Mouse (Mus musculus): Measurements from ENCODE around the gene Mrln. TPM values are rescaled to one million over a fixed set of nuclear protein-coding genes. Genes with fewer than 3 reads are reported as not detected.
A peak's percentile ranks its signal among the peaks of the same experiment; 100 is the strongest.

Gene Mrln
- polyA plus RNA-seq (2012; fragmentation: generic; extraction: Trizol), result 32.8 TPM

DNA sequence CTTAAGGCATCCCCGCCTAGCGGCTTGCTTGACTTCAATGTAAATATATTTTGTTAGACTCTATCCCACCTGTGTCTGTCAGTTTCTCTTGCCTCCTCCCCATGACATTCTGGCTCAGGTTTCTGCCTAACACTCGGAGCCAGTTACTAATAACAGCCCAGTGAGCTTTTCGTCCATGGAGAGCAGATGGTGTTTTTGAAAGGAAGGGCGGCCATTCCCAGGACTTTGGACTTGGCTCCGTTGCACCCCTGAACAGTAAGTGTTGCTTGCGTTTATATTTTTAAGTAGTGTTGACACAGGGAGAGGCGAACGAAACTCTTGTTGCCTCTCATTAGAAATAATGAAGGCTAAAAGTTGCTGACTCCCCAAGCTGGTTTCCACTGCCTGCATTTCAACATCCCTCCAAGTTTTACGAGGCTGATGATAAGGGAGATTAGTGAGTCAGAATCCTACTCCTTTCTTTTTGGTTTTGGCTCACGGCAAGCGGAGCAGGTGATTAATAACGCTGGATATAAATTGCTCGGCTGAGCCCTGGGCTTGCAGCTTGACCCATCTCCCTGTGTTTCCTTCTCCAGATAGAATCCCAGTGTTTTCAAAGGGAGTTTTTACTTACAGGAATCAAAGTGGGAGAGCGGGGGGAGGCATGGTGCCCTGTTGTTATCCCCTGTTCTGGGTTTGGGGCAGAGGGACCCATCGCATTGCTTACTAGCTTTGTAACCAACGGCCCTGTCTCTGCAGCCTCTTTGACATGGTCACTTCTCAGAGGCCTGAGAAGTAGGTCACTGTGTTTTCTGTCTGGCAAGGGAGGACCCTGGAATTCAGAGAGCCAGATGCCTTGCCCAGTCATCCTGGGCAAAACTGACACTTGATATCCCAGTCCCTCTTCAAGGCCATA, at the start of gene Mrln:
Gene Mrln, plus strand, starts transcription at position 160 of the 895 bp plus-strand sequence.
- TF ChIP-seq MYOD1 (IDR thresholded peaks at IDR 0.05; ENCODE audit: control insufficient read depth in 1 of 3, insufficient read length in 2 of 3, low read depth in 2 of 3), result peak; percentile 89 to 94 (median 91)
- TF ChIP-seq CEBPB (IDR thresholded peaks at IDR 0.05; ENCODE audit: insufficient read depth, poor library complexity, severe bottlenecking), result peak; percentile 85
- TF ChIP-seq REST (IDR thresholded peaks at IDR 0.05; ENCODE audit: insufficient read depth, insufficient read length), result no peak
- peak; percentile 48 for TF ChIP-seq TCF12 (IDR thresholded peaks at IDR 0.05; ENCODE audit: insufficient read depth, poor library complexity, severe bottlenecking)
- no peak for TF ChIP-seq POLR2A (IDR thresholded peaks at IDR 0.05; ENCODE audit: insufficient read length, low read depth)
- TF ChIP-seq E2F4 (IDR thresholded peaks at IDR 0.05; ENCODE audit: insufficient read depth), result no peak
- TF ChIP-seq USF1 (IDR thresholded peaks at IDR 0.05; ENCODE audit: low read depth), result no peak
- no peak for TF ChIP-seq TCF3 (IDR thresholded peaks at IDR 0.05; ENCODE audit: insufficient read length, low read depth)
- TF ChIP-seq MAX (IDR thresholded peaks at IDR 0.05; ENCODE audit: low read depth), result no peak
- no peak for TF ChIP-seq POLR2AphosphoS2 (IDR thresholded peaks at IDR 0.05; ENCODE audit: insufficient read length, low read depth)
- no peak for TF ChIP-seq SRF (IDR thresholded peaks at IDR 0.05; ENCODE audit: control insufficient read depth, insufficient read length, low read depth)
- TF ChIP-seq MYOG (IDR thresholded peaks at IDR 0.05; ENCODE audit: control insufficient read depth in 1 of 3, insufficient read depth in 1 of 3, insufficient read length in 2 of 3, low read depth in 2 of 3), result peak in 2 of 3 experiments; percentile 3 to 7
- Histone ChIP-seq H3K27me3 (ENCODE audit: control insufficient read depth, insufficient read depth, insufficient read length) (no peaks in the 10 kb centered on the region), H3K4me3 (peak within 1 kb of the TSS; percentile 6), H3K4me2 (ENCODE audit: low read depth) (peak within 1 kb of the TSS; percentile 86), H3K36me3 (ENCODE audit: control insufficient read depth, insufficient read depth) (no peaks in the 10 kb centered on the region), H3ac (ENCODE audit: control insufficient read depth, insufficient read length) (no peak within 1 kb of the TSS), H3K79me2 (ENCODE audit: control insufficient read depth, insufficient read depth) (no peaks in the 10 kb centered on the region)

DNA sequence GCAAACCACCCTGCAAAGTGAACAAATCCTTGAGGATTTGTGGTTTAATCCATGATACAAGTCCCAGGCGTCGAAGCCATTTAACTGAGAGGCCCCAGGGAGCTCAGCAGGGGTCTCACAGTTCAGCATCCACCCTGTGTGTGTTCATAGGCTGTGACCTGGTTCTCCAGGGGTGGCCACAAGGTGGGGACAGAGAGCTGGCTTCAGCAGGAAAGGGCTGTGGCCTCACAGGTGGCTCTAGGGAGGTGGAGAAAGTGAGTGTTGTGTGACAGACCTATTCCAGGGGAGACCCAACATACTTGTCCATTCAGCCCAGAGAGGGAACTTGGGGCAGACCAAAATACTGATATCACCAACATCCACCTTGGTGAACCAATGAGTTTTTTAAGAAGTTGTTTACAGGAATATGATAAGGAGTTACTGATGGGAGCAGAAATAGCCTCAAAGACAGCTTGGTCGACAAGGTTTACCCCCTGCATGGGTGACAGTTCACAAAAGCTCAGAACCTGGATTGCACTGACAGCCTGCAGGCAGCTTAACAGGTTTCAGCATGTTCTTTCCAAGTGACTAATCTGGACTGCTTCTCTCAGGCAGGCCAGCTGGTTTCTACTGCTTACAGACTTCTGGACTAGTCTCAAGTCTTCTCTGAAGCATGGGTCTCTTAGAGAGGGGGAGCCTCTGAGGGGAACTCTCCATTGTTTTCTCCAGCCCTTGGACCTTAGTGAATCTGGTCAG, 47.9 kb upstream of the Mrln start:
- H3K36me3 ChIP-seq (ENCODE audit: control insufficient read depth, insufficient read depth), result peaks cover 10% of the 10 kb centered on the region
- H3K79me2 ChIP-seq (ENCODE audit: control insufficient read depth, insufficient read depth), result no peaks in the 10 kb centered on the region
- H3K4me2 ChIP-seq (ENCODE audit: low read depth), result no peak overlapping the region
- H3ac ChIP-seq (ENCODE audit: control insufficient read depth, insufficient read length), result no peak overlapping the region
- no peaks in the 10 kb centered on the region for H3K27me3 ChIP-seq (ENCODE audit: control insufficient read depth, insufficient read depth, insufficient read length)
- H3K4me3 ChIP-seq, result no peak overlapping the region
- TF ChIP-seq CEBPB (IDR thresholded peaks at IDR 0.05; ENCODE audit: insufficient read depth, poor library complexity, severe bottlenecking) (no peak), MYOD1 (IDR thresholded peaks at IDR 0.05; ENCODE audit: control insufficient read depth in 1 of 3, insufficient read length in 2 of 3, low read depth in 2 of 3) (no peak), SRF (IDR thresholded peaks at IDR 0.05; ENCODE audit: control insufficient read depth, insufficient read length, low read depth) (no peak), USF1 (IDR thresholded peaks at IDR 0.05; ENCODE audit: low read depth) (no peak), MYOG (IDR thresholded peaks at IDR 0.05; ENCODE audit: control insufficient read depth in 1 of 3, insufficient read depth in 1 of 3, insufficient read length in 2 of 3, low read depth in 2 of 3) (no peak), REST (IDR thresholded peaks at IDR 0.05; ENCODE audit: insufficient read depth, insufficient read length) (no peak), MAX (IDR thresholded peaks at IDR 0.05; ENCODE audit: low read depth) (no peak)

DNA sequence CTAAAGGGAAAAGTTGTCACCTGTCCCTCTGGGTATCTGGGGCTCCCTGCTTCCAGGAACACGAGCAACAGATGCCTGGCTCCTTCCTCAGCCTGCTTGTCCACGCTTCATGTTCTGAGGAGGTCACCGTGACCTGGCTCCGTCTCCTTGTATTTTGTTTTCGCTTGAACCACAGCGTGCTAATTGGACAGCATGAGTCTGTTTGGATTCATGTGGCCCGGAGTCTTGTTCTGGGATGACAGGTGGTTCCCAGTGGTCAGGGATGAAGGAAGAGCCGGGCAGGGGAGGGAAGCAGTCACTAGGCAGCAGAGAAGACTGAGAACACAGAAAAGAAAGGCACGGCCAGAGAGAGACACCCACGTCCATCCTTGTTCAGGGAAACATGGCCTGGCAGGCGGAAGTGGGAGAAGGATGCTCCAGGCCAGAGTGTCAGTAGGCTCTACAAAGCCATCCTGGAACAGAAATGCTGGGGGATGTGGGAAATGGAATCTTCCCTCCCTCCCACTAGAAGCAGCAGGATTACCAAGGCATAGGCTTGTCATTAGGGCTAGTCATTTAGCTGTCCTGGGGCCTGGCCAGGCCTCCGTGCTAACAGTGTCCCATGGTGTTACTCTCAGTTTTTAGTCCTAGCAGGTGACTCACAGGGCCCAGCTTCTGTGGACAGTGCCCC, 44.7 kb upstream of the Mrln start:
- no peak overlapping the region for H3K4me2 ChIP-seq (ENCODE audit: low read depth)
- no peak overlapping the region for H3K4me3 ChIP-seq
- H3ac ChIP-seq (ENCODE audit: control insufficient read depth, insufficient read length), result no peak overlapping the region
- H3K79me2 ChIP-seq (ENCODE audit: control insufficient read depth, insufficient read depth), result no peaks in the 10 kb centered on the region
- H3K27me3 ChIP-seq (ENCODE audit: control insufficient read depth, insufficient read depth, insufficient read length), result no peaks in the 10 kb centered on the region
- H3K36me3 ChIP-seq (ENCODE audit: control insufficient read depth, insufficient read depth), result peaks cover 7% of the 10 kb centered on the region
- peak; percentile 34 for TF ChIP-seq TCF3 (IDR thresholded peaks at IDR 0.05; ENCODE audit: insufficient read length, low read depth)
- no peak for TF ChIP-seq TCF12 (IDR thresholded peaks at IDR 0.05; ENCODE audit: insufficient read depth, poor library complexity, severe bottlenecking)
- TF ChIP-seq MYOG (IDR thresholded peaks at IDR 0.05; ENCODE audit: control insufficient read depth in 1 of 3, insufficient read depth in 1 of 3, insufficient read length in 2 of 3, low read depth in 2 of 3), result peak in 1 of 3 experiments; percentile 7
- TF ChIP-seq CEBPB (IDR thresholded peaks at IDR 0.05; ENCODE audit: insufficient read depth, poor library complexity, severe bottlenecking), result no peak
- no peak for TF ChIP-seq POLR2AphosphoS2 (IDR thresholded peaks at IDR 0.05; ENCODE audit: insufficient read length, low read depth)
- no peak for TF ChIP-seq USF1 (IDR thresholded peaks at IDR 0.05; ENCODE audit: low read depth)
- no peak for TF ChIP-seq MYOD1 (IDR thresholded peaks at IDR 0.05; ENCODE audit: control insufficient read depth in 1 of 3, insufficient read length in 2 of 3, low read depth in 2 of 3)
- no peak for TF ChIP-seq REST (IDR thresholded peaks at IDR 0.05; ENCODE audit: insufficient read depth, insufficient read length)
- TF ChIP-seq MAX (IDR thresholded peaks at IDR 0.05; ENCODE audit: low read depth), result no peak
- no peak for TF ChIP-seq E2F4 (IDR thresholded peaks at IDR 0.05; ENCODE audit: insufficient read depth)
- no peak for TF ChIP-seq POLR2A (IDR thresholded peaks at IDR 0.05; ENCODE audit: insufficient read length, low read depth)
- no peak for TF ChIP-seq SRF (IDR thresholded peaks at IDR 0.05; ENCODE audit: control insufficient read depth, insufficient read length, low read depth)

DNA sequence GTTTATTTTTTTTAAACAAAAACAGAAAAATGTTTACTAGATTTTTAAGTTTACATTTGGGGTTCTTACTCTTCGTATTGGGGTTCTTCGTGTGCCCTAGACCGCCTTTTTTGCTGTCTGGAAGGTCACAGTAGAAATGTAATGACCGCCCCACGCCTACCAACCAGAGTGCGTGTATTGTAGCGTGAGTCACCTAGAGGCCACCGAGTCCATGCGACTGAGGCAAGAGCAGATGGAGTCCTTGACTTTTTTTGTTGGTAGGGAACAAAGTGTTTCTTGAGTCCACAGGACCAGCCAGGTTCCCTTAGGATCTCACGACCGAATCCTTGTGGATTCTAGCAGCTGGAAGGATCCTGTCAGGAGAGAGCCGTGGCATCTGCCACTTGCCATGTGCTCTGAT, 43.7 kb upstream of the Mrln start:
- H3K4me2 ChIP-seq (ENCODE audit: low read depth), result no peak overlapping the region
- no peak for TF ChIP-seq POLR2AphosphoS2 (IDR thresholded peaks at IDR 0.05; ENCODE audit: insufficient read length, low read depth)
- no peak for TF ChIP-seq MYOD1 (IDR thresholded peaks at IDR 0.05; ENCODE audit: control insufficient read depth in 1 of 3, insufficient read length in 2 of 3, low read depth in 2 of 3)
- TF ChIP-seq CEBPB (IDR thresholded peaks at IDR 0.05; ENCODE audit: insufficient read depth, poor library complexity, severe bottlenecking), result no peak
- no peak for TF ChIP-seq MYOG (IDR thresholded peaks at IDR 0.05; ENCODE audit: control insufficient read depth in 1 of 3, insufficient read depth in 1 of 3, insufficient read length in 2 of 3, low read depth in 2 of 3)
- TF ChIP-seq SRF (IDR thresholded peaks at IDR 0.05; ENCODE audit: control insufficient read depth, insufficient read length, low read depth), result no peak
- TF ChIP-seq USF1 (IDR thresholded peaks at IDR 0.05; ENCODE audit: low read depth), result no peak
- TF ChIP-seq TCF12 (IDR thresholded peaks at IDR 0.05; ENCODE audit: insufficient read depth, poor library complexity, severe bottlenecking), result no peak
- no peak for TF ChIP-seq REST (IDR thresholded peaks at IDR 0.05; ENCODE audit: insufficient read depth, insufficient read length)
- no peak for TF ChIP-seq POLR2A (IDR thresholded peaks at IDR 0.05; ENCODE audit: insufficient read length, low read depth)
- TF ChIP-seq MAX (IDR thresholded peaks at IDR 0.05; ENCODE audit: low read depth), result no peak
- H3ac ChIP-seq (ENCODE audit: control insufficient read depth, insufficient read length), result no peak overlapping the region
- H3K36me3 ChIP-seq (ENCODE audit: control insufficient read depth, insufficient read depth), result peaks cover 7% of the 10 kb centered on the region
- no peaks in the 10 kb centered on the region for H3K79me2 ChIP-seq (ENCODE audit: control insufficient read depth, insufficient read depth)
- no peak overlapping the region for H3K4me3 ChIP-seq
- no peaks in the 10 kb centered on the region for H3K27me3 ChIP-seq (ENCODE audit: control insufficient read depth, insufficient read depth, insufficient read length)

All from myocyte (in vitro differentiated cells).